Mouse (Mus musculus) granulocyte monocyte progenitor cell, adult 5-6 weeks (primary cell): Measurements from ENCODE around the gene Ptger4. TPM values are rescaled to one million over a fixed set of nuclear protein-coding genes. Genes with fewer than 3 reads are reported as not detected.

Source experiments
- ATAC-seq: replicated peaks from 2 replicates; pipeline ENCODE4 v1.8.0; 2016; ENCODE audit warnings: mild to moderate bottlenecking, moderate TSS enrichment, inconsistent platforms; ENCODE audit not compliant: poor library complexity, severe bottlenecking
- total RNA-seq, 2 experiments: library from RNA; stranded (forward) in 1 of 2; stranded (reverse) in 1 of 2; fragments of 200-712, 200-1000 nt in 1 of 2; fragments of >200 nt in 1 of 2; fragmentation: Nextera tagmentation in 1 of 2; gene quantifications; 2 replicates each; pipeline ENCODE4 v1.2.3; 2014 to 2017

The Ptger4 gene
- total RNA-seq (2014; fragmentation: Nextera tagmentation) (3.7 and 6.3 TPM in 2 replicates), total RNA-seq (2017) (3.7 and 5.8 TPM in 2 replicates)

DNA sequence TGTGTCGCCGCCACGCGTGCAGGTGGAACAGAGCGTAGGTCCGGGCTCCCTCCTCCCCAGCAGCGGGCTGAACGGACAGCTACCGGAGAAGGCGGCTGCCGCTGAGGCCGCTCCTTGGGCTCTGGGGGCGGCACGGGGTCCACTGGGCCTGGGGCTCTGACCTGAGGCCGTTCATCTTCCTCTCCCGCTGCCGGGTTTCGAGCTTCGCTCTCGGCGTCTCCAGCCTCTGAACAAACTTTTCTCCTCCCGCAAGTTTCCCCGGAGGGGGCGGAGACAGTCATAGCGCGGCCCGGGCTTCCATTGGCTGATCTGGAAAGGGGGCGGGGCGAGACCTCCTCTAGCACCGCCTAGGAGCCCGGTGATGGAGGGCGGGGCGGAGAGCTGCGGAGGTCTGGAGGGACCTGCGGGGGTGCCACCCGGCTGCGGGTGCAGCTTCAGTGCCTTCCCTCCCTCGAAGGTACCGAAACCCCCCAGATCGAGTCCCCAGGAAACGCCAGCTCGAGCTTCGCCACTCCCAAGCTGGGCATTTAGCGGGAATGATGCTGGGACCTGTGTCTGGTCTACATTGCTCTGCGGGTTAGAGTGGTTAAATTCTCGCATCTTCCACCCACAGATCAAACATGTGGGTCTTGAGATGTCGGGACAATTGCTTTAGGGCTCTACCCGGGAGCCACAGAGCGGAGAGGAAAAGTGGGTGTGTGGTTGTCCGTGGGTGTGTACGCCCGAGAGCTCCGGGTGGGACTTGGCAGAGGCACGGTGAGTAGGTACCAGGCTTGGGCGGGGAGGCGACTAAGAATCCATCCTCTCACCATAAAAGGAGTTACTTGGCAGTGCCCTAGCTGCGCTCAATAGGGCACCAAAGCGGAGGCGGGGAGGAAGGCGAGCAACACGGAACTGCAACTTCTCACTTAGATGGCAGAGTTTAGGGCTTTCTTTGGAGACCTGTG is at the start of gene Ptger4:
TSS of gene Ptger4 (minus strand) at position 229 of the 947 bp plus-strand sequence.
- ATAC-seq = peak; percentile 76

DNA sequence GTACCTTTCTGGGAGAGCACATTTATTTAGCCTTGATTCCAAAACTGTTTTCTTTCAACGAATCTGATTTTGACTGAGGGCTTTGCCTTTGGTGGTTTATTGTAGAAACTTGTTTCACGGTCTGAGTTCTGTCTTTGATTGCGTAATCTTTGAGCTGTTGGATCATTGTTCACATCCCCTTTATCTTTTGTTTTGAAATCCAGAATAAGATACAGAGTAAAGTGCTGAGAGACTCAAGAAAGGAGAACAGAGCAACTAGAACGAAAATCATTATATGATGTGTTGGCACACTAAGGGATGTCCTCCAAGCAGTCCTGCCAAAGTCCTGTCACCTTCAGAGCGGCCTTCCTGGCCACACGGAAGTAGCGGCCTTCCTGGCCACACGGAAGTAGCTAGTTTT is 44.4 kb upstream of the Ptger4 start:
- ATAC-seq = peak; percentile 97

DNA sequence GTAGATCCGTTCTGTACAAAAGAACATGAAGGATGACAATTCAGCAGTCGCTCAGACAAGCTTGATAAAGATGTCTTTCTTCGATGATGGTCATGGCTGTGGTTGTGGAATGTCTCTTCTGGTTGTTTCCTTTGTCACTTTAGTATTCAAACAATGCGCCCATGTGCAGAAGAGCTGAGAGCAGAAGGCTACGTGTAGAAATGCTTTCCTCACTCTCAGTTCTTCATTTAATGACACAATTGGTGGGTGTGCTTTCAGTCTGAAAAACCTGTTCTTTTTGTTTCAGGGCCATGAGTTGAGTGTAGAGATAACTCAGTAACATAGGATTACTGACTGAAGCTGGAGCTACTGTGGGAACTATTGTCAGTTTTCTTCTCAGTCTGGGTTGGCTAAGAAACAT is 43.1 kb upstream of the Ptger4 start:
- ATAC-seq = peak; percentile 54

DNA sequence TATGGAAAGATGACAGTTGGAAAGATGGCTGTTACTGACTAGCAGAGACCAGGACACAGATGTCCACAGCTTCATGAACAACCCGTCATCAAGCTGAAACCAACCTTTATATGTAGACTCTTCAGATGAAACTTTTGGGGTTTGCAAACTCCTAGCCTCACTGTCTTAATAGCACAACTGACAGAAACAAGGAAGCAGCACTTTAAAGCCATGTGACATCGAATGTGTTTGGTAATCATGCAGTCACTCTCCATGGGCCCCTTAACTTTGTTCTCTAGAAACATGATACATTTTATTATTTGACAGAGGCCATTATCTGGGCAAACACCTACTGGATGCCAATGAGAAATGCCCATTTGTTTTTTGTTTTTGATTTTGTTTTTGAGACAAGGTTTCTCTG is 37.3 kb upstream of the Ptger4 start:
- peak; percentile 92 for ATAC-seq

DNA sequence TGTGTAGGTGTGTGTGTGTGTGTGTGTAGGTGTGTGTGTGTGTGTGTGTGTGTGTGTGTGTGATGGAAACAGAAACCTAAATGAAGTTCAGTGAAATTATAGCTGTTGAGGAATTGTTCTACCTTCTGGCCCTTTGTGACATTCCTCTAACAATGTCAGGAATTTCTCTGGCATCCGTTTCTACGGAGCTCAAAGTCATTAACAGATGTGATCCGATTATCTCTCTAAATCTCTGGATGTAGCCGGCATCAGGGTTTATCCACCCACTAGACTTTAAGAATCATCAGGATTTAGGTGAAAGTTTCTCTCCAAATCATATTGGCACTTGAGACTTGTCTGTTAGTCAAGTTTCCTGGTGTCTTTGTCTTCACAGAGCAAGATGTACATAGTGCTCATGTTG is 35.8 kb upstream of the Ptger4 start:
- no peak for ATAC-seq

DNA sequence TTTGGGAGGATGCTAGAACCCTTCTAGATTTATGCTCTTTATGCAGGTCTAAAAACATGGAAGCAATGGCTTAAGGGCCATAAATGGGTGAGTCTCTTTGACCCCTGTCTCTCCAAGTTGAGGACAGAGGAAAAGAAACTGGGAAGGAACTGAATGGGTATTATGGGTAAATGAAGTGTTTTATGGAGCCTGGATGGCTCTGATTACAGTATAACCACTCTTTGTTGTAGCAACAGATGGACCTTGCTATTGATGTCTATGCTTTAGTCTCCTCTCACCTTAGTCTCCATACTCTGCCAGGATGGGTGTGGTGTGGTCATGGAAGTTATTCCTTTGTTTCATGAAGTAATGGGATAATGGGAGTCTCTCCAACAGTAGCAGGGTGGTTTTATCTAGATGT is 34.5 kb upstream of the Ptger4 start:
- no peak for ATAC-seq

DNA sequence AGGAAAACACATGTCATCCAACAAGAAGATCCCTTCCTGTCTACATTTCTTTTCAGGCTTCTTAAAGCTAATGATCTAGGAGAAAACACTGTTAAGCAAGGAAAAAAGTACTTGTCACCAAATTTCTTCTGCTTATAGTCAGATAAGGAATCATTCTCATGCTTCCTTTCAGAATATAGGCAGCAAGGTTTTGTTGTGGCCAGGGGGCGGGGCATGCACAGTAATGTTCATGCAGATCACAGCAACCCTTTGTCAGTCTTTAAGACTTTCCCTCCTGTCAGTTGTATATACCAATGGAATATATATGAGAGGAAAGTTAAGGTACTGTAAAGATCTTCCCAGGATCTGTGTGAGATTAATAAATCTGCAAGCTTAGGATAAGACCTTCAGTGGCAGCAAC is 30.0 kb upstream of the Ptger4 start:
- ATAC-seq = no peak

DNA sequence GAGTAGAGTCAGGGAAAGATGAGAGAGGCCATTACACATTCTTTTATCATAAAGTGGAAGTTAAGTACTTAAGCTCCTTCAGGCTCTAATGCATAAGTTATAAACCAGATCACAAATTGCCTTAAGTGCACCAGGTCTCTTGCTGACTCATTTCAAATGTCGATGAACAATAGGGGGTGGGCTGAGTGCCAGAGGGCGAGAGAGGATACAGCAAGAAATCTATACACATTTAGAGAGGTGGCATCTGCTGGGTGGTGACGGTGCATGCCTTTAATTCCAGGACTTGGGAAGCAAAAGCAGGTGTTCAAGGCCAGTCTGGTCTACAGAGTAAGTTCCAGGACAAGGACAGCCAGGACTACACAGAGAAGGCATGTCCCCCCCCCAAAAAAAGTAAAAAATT is 22.1 kb upstream of the Ptger4 start:
- no peak for ATAC-seq

DNA sequence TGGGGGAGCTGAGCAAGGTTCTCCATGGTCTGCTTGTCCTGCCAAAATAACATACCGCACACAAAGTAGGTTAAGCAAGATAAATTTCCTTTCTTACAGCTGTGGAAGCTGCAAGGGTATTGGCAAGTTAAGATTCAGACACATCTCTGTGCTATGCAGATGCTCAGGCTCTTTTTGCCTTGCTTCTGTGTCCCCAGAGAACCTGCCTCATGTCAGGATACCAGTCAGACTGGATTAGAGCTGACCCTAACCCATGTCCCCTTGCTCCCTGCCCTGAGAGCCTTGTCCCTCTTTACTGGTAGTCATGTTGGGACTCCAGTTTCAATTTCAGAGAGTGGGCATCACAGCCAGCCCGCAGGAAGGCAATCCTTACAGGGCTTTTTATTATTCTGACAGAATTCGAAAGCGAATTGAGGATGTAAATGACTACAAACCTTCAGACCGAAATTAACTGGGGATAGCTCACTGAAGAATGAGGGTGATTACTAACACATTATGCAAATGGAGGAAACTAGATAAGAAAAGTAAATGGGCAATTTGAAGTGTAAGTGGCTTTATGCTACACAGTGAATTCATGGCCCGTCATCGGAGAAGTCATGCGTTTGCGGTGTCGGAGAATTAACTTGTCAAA is 19.0 kb upstream of the Ptger4 start:
- peak; percentile 67 for ATAC-seq

DNA sequence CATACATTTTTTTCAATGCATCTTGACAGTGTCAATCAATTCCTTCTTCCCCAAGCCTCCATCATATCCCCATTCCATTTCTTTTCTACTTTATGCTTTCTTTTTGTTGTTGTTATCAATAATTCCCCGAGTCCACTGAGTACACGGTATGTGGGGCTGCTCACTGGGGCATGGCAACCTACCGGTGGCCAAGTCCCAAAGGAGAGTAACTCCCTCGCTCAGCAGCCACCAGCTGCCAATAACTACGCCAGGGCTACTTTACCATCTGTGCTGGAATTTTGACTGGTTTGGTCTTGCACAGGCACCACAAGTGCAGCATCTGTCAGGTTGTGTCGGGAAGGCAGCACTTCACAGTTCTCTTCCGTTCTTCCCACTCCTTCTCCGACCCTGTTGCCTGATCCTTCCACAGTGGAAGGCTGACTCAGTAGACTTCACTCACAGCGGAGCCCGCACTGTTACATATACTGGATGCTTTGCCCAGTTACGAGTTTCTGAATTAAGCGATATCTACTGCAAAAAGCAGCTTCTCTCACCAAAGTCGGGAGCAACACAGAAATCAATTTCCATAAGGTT is 18.2 kb upstream of the Ptger4 start:
- no peak for ATAC-seq

DNA sequence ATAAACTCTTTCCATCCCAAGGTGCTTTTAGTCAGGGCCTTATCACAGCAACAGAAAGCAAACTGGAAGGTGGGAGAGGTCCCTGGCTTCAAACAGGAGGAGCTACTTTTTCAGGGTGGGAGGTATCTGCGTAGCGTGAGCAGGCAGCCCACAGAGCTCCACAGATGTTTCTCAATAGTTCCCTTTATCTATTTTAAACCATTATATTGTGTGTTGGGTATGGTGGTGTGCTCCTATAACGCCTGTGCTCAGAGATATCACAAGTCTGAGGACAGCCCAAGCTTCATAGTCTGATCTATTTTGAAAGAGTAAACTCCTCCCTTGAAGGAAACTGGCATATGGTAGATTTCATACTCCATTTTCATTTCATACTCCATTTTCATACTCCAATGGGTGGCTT is 17.0 kb upstream of the Ptger4 start:
- peak; percentile 66 for ATAC-seq

DNA sequence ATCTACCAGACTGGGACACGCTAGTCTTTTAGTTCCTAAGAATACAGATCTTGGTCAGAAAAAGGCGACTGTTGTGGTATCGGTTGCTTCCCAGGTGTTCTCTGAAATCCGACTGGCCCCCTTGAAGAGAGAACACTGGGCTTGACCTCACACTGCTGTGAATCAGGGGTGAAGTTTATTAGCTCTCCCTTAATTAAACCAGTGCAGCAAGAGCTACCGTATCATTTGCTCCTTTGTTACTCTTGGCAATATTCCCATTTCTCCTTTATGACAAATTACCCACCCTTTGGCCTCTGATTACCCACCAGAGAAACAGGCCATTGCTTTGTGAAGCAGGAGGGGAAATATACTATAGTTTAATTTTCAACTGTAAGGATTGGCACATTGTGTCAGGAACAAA is 16.2 kb upstream of the Ptger4 start:
- no peak for ATAC-seq

DNA sequence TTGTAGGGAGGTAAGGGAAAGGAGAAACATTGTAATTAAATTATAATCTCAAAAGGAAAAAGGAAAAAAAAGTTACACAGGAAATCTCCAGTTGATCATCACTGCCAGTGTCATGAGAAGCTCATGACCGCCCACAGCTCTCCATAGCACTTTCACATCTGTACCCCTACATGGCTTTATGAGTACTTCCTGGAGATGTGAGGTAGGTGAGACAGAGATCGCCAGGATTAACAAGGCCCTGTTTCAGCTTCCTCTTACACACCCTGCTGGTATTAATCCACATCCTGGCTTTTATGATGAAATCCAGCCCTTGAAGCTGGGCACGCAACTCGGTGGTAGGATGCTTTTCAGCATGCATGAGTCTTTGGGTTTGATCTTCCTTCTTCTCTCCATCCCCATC is 6.2 kb upstream of the Ptger4 start:
- peak; percentile 95 for ATAC-seq

DNA sequence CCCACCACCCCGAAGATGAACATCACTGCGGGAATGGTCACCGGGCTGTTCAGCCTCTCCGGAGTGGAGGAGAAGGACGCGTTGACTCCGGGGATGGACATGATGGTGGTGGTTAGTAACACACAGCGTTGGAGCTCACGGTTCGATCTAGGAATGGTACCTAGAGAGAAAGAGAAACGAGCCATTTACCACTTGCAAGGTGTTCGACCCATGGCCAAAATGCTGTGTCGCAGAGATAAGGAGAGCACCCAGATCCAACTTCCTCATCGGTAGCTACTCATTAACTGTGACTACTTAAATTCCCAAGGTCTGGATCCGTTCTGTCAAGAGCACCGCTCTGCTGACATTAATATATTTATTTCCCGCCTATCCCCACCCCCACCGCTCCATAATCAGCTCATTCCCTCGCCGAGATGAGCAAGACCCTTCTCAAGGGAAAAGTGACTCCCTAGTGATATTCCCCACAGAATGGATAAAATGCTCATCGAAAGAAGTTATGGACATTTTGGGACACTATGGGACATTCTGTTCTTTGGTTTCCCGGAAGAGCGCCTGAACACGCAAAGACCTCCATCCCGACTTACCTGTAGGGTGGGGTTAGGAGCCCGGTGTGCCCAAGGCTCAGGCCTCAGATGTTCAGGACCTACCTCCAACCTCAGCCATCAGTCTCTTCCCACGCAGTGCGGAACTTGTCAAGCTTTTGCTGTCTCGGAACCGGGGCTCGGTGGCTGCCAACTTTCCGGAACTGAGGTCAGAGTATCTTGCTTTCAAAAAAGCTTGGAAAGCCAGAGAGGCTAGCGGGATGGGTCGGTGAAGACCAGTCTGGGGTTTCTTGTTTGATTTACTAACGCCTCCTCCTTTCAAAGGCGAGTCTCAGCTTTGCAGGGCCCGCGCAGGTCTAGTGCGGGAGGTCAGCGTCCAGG is 690 bp downstream of the Ptger4 start:
- ATAC-seq = no peak

DNA sequence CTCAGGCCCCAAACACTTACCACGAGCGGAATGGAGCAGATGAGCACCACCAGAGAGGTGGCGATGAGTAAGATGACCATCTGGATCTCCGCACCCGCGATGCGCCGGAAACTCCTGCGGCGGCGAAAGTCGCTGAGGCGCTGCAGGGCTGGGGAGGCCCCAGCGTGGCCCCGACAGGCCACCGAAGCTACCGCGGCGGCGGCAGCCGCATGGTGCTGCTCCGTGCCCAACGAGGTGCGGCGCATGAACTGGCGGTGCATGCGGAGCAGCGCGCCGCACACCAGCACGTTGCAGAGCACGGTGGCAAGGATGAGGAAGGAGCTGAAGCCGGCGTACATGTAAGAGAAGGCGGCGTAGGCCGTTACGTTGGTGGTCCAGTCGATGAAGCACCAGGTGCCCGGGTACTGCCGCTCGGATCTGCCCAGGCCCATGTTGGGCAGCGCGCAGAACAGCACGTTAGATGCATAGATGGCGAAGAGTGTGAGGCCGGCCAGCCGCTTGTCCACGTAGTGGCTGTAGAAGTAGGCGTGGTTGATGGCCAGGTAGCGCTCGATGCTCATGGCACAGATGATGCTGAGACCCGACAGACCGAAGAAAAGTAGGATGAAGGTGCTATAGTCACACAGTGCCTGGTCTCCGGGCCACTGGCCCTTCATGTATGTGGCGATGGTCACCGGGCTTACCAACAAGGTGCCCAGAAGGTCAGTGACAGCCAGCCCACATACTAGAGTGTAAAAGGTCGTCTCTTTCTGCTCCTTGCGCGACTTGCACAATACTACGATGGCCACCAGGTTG is 1.5 kb downstream of the Ptger4 start:
- peak; percentile 37 for ATAC-seq

DNA sequence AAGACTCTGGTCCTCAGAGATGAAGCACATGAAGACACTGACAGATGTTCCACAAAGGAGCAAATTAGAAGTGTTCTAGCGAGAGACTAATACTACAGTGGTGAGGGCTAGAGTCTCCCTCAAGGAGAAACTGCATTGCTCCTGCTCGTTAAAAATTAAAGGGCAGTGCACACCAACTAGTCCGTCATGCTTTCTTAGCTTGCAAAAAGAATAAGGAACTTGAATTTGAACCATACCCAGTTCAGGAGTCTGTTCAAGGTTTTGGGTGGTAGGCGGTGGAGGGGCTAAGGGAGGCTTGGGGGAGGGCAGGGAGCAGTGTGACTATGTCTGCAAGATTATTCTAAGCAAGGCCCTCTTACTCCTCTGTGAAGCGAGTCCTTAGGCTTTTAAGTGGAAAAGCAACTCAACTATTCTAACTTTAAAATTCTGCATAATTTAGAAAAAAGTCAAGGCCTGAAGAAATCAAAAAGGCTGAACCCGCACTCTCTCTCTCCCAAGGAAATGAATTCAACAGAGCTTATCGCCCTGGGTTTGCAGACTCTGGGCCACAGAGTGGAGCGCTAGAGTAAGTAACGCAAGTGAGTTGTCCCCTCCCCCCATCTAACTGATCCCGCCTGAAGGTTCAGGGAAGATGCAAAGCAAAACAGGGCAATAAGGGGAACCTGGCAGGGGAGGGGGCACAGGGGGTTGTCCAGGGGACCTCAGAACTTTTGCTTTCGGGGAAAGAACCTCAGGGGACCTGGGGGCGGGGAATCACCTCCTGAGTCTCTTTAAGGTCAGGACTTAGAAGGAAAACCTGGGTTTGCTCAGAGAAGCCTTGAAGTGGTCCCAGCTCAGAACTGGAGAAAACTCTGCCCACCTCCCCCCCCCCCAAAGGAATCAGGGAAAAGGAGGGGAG is 2.4 kb downstream of the Ptger4 start:
- ATAC-seq = peak; percentile 6; the same call in 1 of the 2 replicates

DNA sequence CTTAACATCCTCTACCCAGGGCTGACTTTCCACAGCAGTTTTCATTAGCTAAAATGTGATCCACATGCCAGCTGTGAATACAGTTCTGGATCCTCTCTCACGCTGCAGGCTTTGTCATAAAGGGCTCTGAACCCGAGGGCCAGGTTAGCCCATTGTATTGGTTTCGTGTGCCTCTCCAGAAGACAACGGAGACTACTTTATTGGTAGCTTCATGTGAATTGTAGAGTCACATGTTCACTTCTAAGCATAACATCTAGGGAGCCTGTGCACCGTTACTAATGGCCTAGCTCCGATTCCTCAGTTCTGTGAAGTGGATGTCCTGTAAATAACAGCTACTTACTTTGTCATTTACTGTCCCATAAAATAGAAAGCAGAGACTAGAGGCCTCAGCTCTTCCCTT is 3.6 kb downstream of the Ptger4 start:
- ATAC-seq = no peak

DNA sequence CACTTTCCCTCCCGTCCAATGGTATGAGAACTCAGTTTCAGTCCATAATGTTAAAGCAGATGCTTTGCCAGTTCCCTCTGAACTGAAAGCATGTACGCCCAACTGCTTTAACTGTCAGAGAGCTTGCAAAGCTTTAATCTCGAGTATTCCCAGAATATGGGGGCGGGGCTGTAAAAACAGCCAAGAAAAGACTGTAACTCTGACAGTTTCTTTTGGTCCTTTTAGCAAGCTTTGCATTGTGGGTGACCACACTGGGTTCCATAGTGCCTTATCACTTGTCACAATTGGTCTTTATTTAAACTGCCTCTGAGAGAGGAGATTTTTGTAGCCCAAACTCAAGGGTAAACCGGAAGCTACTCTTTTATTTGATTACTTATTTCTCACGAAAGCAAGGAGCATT is 4.1 kb downstream of the Ptger4 start:
- ATAC-seq = no peak
